Mouse (Mus musculus) lung, embryonic 14.5 days (tissue): ENCODE data around the gene Necab3. TPM values are rescaled to one million over a fixed set of nuclear protein-coding genes. Genes with fewer than 3 reads are reported as not detected.

Experiments used
- ATAC-seq: fragments of 200-750 bp; cut with Nextera tagmentation; 2 replicates; pipeline ENCODE4 v1.8.0; 2017; ENCODE audit warnings: mild to moderate bottlenecking, moderate TSS enrichment, moderate library complexity; ENCODE audit not compliant: insufficient read depth
- DNase-seq: peaks from one replicate; pipeline ENCODE4 v3.0.0-alpha.2; 2015
- H3K27ac ChIP-seq: fragments of 300-500 bp; sonication (generic); 2 replicates; pipeline ENCODE4 v1.5.1; 2014; ENCODE audit warnings: low read depth, mild to moderate bottlenecking, moderate library complexity
- H3K27me3 ChIP-seq: fragments of 300-500 bp; sonication (generic); 2 replicates; pipeline ENCODE4 v1.6.1; 2014; ENCODE audit warnings: low read length, control low read depth; ENCODE audit not compliant: insufficient read depth
- H3K36me3 ChIP-seq: fragments of 300-500 bp; sonication (generic); 2 replicates; pipeline ENCODE4 v1.6.1; 2014; ENCODE audit warnings: control low read depth; ENCODE audit not compliant: insufficient read depth
- H3K4me1 ChIP-seq: fragments of 300-500 bp; sonication (generic); 2 replicates; pipeline ENCODE4 v1.6.1; 2014; ENCODE audit warnings: antibody characterized with exemption, control low read depth; ENCODE audit not compliant: insufficient read depth
- H3K4me2 ChIP-seq: fragments of 300-500 bp; sonication (generic); 2 replicates; pipeline ENCODE4 v1.6.1; 2014; ENCODE audit warnings: mild to moderate bottlenecking
- H3K4me3 ChIP-seq: fragments of 300-500 bp; sonication (generic); 2 replicates; pipeline ENCODE4 v1.5.1; 2014; ENCODE audit warnings: low read depth, low read length
- H3K9ac ChIP-seq: fragments of 300-500 bp; sonication (generic); 2 replicates; pipeline ENCODE4 v1.6.1; 2014
- H3K9me3 ChIP-seq: fragments of 300-500 bp; sonication (generic); 2 replicates; pipeline ENCODE4 v1.6.1; 2016; ENCODE audit warnings: low read depth, low read length, control low read depth
- CTCF ChIP-seq: IDR thresholded peaks from 2 replicates; pipeline ENCODE4 v1.5.1; 2016; ENCODE audit warnings: antibody characterized with exemption, low read depth
- WGBS: fragments of 180-500 bp; shearing (Covaris S2); extraction: QIAGEN DNeasy Blood & Tissue Kit; methylation state at CpG from one replicate; pipeline ENCODE4 v1.1.7; 2014; 5-methylcytosine and 5-hydroxymethylcytosine counted together
- polyA plus RNA-seq: library from polyadenylated mRNA; unstranded; fragments of >200 nt; fragmentation: Nextera tagmentation; extraction: Ambion mirVana; gene quantifications from 2 replicates; pipeline ENCODE4 v1.2.1, GENCODE M21; 2014

Gene Necab3
- polyA plus RNA-seq, 1 experiment from 2014 or later, result 2.6 TPM

GRCm38 (mm10) chr2:154508450-154508849 lies 50.2 kb downstream of the Necab3 start:
- Histone ChIP-seq H3K4me1 (no peaks in the 10 kb centered on the region), H3K9me3 (no peaks in the 10 kb centered on the region), H3K27me3 (no peaks in the 10 kb centered on the region), H3K36me3 (peaks cover 49% of the 10 kb centered on the region), H3K4me2 (no peak overlapping the region), H3K27ac (no peak overlapping the region), H3K4me3 (no peak overlapping the region), H3K9ac (no peak overlapping the region)
- 70% methylated on average over 4 of the region's 4 CpGs for WGBS
- TF ChIP-seq CTCF, result no peak
- DNase-seq (no peak), ATAC-seq (no peak)

- TF ChIP-seq CTCF, result peak; percentile 28
- Histone ChIP-seq H3K4me2 (no peak overlapping the region), H3K9me3 (no peaks in the 10 kb centered on the region), H3K27ac (0 out of 2 replicates have a peak overlapping the region, but pooled peaks have one; percentile 18), H3K4me1 (no peaks in the 10 kb centered on the region), H3K27me3 (no peaks in the 10 kb centered on the region), H3K4me3 (no peak overlapping the region), H3K36me3 (peaks cover 49% of the 10 kb centered on the region), H3K9ac (no peak overlapping the region)
- DNase-seq (no peak), ATAC-seq (no peak)
- WGBS, result 65% methylated on average over 9 of the region's 9 CpGs
Observed at GRCm38 (mm10) chr2:154507566-154508283, 51.0 kb downstream of the Necab3 start.

DNA sequence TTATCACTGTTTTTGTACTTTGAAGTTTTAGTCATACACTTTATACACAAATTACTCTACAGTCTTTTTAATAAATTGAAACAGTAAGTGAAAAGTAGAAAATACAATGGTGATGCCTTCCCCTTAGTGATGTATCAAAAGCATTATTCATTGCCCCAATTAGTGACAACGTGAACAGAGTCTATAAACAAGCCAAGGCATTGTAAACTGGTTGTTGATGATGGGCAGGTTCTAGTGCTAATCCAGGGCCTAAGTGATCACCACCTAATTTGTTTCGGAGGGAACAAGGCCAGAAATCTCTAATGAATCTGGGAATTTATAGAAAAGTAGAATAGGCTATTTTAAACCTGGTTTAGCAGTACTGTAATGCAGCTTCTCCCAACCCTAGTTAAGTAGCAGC lies 51.6 kb downstream of the Necab3 start:
- no peak overlapping the region for H3K9ac ChIP-seq
- WGBS, result 73% methylated on average over 2 of the region's 2 CpGs
- peaks cover 52% of the 10 kb centered on the region for H3K36me3 ChIP-seq
- no peak for DNase-seq
- no peaks in the 10 kb centered on the region for H3K4me1 ChIP-seq
- H3K9me3 ChIP-seq, result no peaks in the 10 kb centered on the region
- no peaks in the 10 kb centered on the region for H3K27me3 ChIP-seq
- TF ChIP-seq CTCF, result no peak
- no peak overlapping the region for H3K4me3 ChIP-seq
- H3K4me2 ChIP-seq, result no peak overlapping the region
- no peak for ATAC-seq
- H3K27ac ChIP-seq, result no peak overlapping the region

- no peak overlapping the region for H3K9ac ChIP-seq
- no peak overlapping the region for H3K4me2 ChIP-seq
- WGBS, result 88% methylated on average over 3 of the region's 3 CpGs
- peaks cover 26% of the 10 kb centered on the region; the same call in 1 of the 2 replicates for H3K36me3 ChIP-seq
- no peak overlapping the region for H3K4me3 ChIP-seq
- H3K9me3 ChIP-seq, result no peaks in the 10 kb centered on the region
- TF ChIP-seq CTCF, result no peak
- H3K4me1 ChIP-seq, result no peaks in the 10 kb centered on the region
- no peaks in the 10 kb centered on the region for H3K27me3 ChIP-seq
- no peak for ATAC-seq
- no peak for DNase-seq
- no peak overlapping the region for H3K27ac ChIP-seq
Observed at GRCm38 (mm10) chr2:154500758-154501157, 57.9 kb downstream of the Necab3 start.

- H3K4me1 ChIP-seq, result no peaks in the 10 kb centered on the region
- ATAC-seq (no peak), DNase-seq (no peak)
Observed at GRCm38 (mm10) chr2:154499717-154500247, 58.9 kb downstream of the Necab3 start.

GRCm38 (mm10) chr2:154498571-154498970 lies 60.1 kb downstream of the Necab3 start:
- Histone ChIP-seq H3K27me3 (no peaks in the 10 kb centered on the region), H3K4me1 (no peaks in the 10 kb centered on the region), H3K4me2 (no peak overlapping the region), H3K36me3 (peaks cover 16% of the 10 kb centered on the region; the same call in 1 of the 2 replicates), H3K4me3 (no peak overlapping the region), H3K27ac (no peak overlapping the region), H3K9me3 (no peaks in the 10 kb centered on the region), H3K9ac (no peak overlapping the region)
- ATAC-seq (no peak), DNase-seq (no peak)
- no peak for TF ChIP-seq CTCF
- 49% methylated on average over 5 of the region's 5 CpGs for WGBS

More at GRCm38 (mm10) chr2:154499717-154500247, 58.9 kb downstream of the Necab3 start:
- Histone ChIP-seq H3K27ac (no peak overlapping the region), H3K27me3 (no peaks in the 10 kb centered on the region), H3K9me3 (no peaks in the 10 kb centered on the region), H3K4me2 (no peak overlapping the region), H3K9ac (no peak overlapping the region), H3K4me3 (no peak overlapping the region), H3K36me3 (peaks cover 22% of the 10 kb centered on the region; the same call in 1 of the 2 replicates)
- WGBS, result 87% methylated on average over 2 of the region's 2 CpGs
- TF ChIP-seq CTCF, result no peak

GRCm38 (mm10) chr2:154495021-154495420 lies 63.7 kb downstream of the Necab3 start:
- Histone ChIP-seq H3K27me3 (no peaks in the 10 kb centered on the region), H3K4me1 (no peaks in the 10 kb centered on the region), H3K36me3 (no peaks in the 10 kb centered on the region), H3K9me3 (no peaks in the 10 kb centered on the region), H3K9ac (no peak overlapping the region), H3K4me3 (no peak overlapping the region), H3K4me2 (no peak overlapping the region), H3K27ac (no peak overlapping the region)
- ATAC-seq, result no peak
- no peak for DNase-seq
- 81% methylated on average over 4 of the region's 4 CpGs for WGBS
- TF ChIP-seq CTCF, result no peak

Other genes starting within 250 kb of the Necab3 start
- 11.2 and 13.1 TPM in 2 replicates for gene Cdk5rap1, start 185.9 kb downstream of the Necab3 start, polyA plus RNA-seq
- 3.8 and 3.9 TPM in 2 replicates for gene Snta1, start 150.8 kb downstream of the Necab3 start, polyA plus RNA-seq
- 39.8 and 40.5 TPM in 2 replicates for gene Cbfa2t2, start 122.4 kb downstream of the Necab3 start, polyA plus RNA-seq
- 1.2 and 1.4 TPM in 2 replicates for gene 1700003F12Rik, start 11.8 kb downstream of the Necab3 start, polyA plus RNA-seq
- gene Actl10, start 7.1 kb downstream of the Necab3 start, polyA plus RNA-seq, result 0.36 and 0.37 TPM in 2 replicates
- 12.4 and 13.6 TPM in 2 replicates for gene E2f1, start 11.0 kb upstream of the Necab3 start, polyA plus RNA-seq
- gene Pxmp4, start 44.8 kb upstream of the Necab3 start, polyA plus RNA-seq, result 24.1 and 25.9 TPM in 2 replicates
- gene Zfp341, start 54.4 kb upstream of the Necab3 start, polyA plus RNA-seq, result 1.0 and 1.1 TPM in 2 replicates
- gene 4930519P11Rik, start 54.5 kb upstream of the Necab3 start, polyA plus RNA-seq, result 0.72 and 0.83 TPM in 2 replicates
- 14.9 and 15.0 TPM in 2 replicates for gene Chmp4b, start 92.8 kb upstream of the Necab3 start, polyA plus RNA-seq
- gene Gm14214, start 211.1 kb upstream of the Necab3 start, polyA plus RNA-seq, result not detected in 2 replicates
- gene Raly, start 232.2 kb upstream of the Necab3 start, polyA plus RNA-seq, result 64.3 and 72.9 TPM in 2 replicates
- not detected in 2 replicates for gene a, start 232.5 kb upstream of the Necab3 start, polyA plus RNA-seq